Comparison of ENCODE assay signal across 8 mouse cellular contexts in genomic region chr1:41390102-41390884, GRCm38 (mm10).
DNase-seq lines count a peak whose midpoint lies in the region; ATAC-seq and TF ChIP-seq lines count a peak whose summit lies in the region.

No protein-coding gene starts in this region.

- ATAC-seq in hindbrain, embryonic 14.5 days (ENCODE audit: low FRiP score): peak; percentile 94
- peak; percentile 92 for ATAC-seq in lung, postnatal 0 days

- DNase-seq in gastrocnemius, postnatal 10 days: peak; percentile 41
- DNase-seq in gastrocnemius, postnatal 25 days: no peak
- peak; percentile 76 for DNase-seq in forelimb bud, embryonic 11.5 days (ENCODE audit: low read depth, low spot score)
- DNase-seq in hindbrain, embryonic 14.5 days (ENCODE audit: low spot score): peak; percentile 83
- DNase-seq in layer of hippocampus, postnatal 25 days (ENCODE audit: extremely low spot score in 1 of 2, low spot score in 1 of 2): peak; percentile 21 to 52
- peak; percentile 92 for DNase-seq in lung, postnatal 0 days (ENCODE audit: low spot score)
- peak; percentile 82 to 89 for DNase-seq in right cerebral cortex, postnatal 10 days (ENCODE audit: low spot score in 2 of 2)
- DNase-seq in spleen, adult 18-20 months: no peak

- no peaks in the 10 kb centered on the region for H3K9me3 ChIP-seq in hindbrain, embryonic 14.5 days (ENCODE audit: control insufficient read depth, low read length)
- H3K9me3 ChIP-seq in lung, postnatal 0 days (ENCODE audit: low read length): no peaks in the 10 kb centered on the region

- no peaks in the 10 kb centered on the region for H3K36me3 ChIP-seq in hindbrain, embryonic 14.5 days (replicated peaks; ENCODE audit: control insufficient read depth, insufficient read depth)
- H3K36me3 ChIP-seq in lung, postnatal 0 days (ENCODE audit: insufficient read depth, low read length): no peaks in the 10 kb centered on the region

- no peak for TF ChIP-seq CTCF in lung, postnatal 0 days (IDR thresholded peaks at IDR 0.05)

- H3K4me1 ChIP-seq in hindbrain, embryonic 14.5 days (replicated peaks; ENCODE audit: control insufficient read depth, insufficient read depth, low read length): peaks cover 12% of the 10 kb centered on the region
- no peaks in the 10 kb centered on the region for H3K4me1 ChIP-seq in lung, postnatal 0 days (ENCODE audit: insufficient read depth, low read depth, low read length)

- no peak for TF ChIP-seq EP300 in lung, postnatal 0 days (IDR thresholded peaks at IDR 0.05)

- H3K4me3 ChIP-seq in hindbrain, embryonic 14.5 days (replicated peaks; ENCODE audit: low read length): no peak overlapping the region
- no peak overlapping the region for H3K4me3 ChIP-seq in lung, postnatal 0 days (ENCODE audit: low read depth, low read length)

- no peaks in the 10 kb centered on the region for H3K27me3 ChIP-seq in hindbrain, embryonic 14.5 days (ENCODE audit: control insufficient read depth, insufficient read depth, low read length)
- no peaks in the 10 kb centered on the region for H3K27me3 ChIP-seq in lung, postnatal 0 days (replicated peaks; ENCODE audit: insufficient read depth, low read length)

- H3K9ac ChIP-seq in hindbrain, embryonic 14.5 days: no peak overlapping the region
- no peak overlapping the region for H3K9ac ChIP-seq in lung, postnatal 0 days (replicated peaks; ENCODE audit: low read depth)

- H3K4me2 ChIP-seq in hindbrain, embryonic 14.5 days (replicated peaks): peak overlapping the region; percentile 6
- no peak overlapping the region; the same call in 1 of the 2 replicates for H3K4me2 ChIP-seq in lung, postnatal 0 days (replicated peaks; ENCODE audit: low read depth, low read length)

- H3K27ac ChIP-seq in hindbrain, embryonic 14.5 days: peak overlapping the region; percentile 69
- H3K27ac ChIP-seq in lung, postnatal 0 days (ENCODE audit: low read length): no peak overlapping the region

- WGBS in hindbrain, embryonic 14.5 days: 2% methylated on average over 11 of the region's 11 CpGs
- WGBS in lung, postnatal 0 days: 9% methylated on average over 11 of the region's 11 CpGs

Comparison
In these comparisons a context has a peak if more than half of its experiments do, and no peak if none do; other contexts are left out.
1. DNase-seq: peak in gastrocnemius, postnatal 10 days (single experiment), forelimb bud, embryonic 11.5 days (single experiment), hindbrain, embryonic 14.5 days (single experiment), layer of hippocampus, postnatal 25 days (2 of 2), lung, postnatal 0 days (single experiment) and right cerebral cortex, postnatal 10 days (2 of 2); none in gastrocnemius, postnatal 25 days (single experiment) and spleen, adult 18-20 months (0 of 2).